Mouse (Mus musculus): ENCODE data around the gene Entpd1. TPM values are rescaled to one million over a fixed set of nuclear protein-coding genes. Genes with fewer than 3 reads are reported as not detected.

The Entpd1 gene
- total and polyA plus RNA-seq, 3 experiments, result 13.0 to 26.4 (median 22.1) TPM

DNA sequence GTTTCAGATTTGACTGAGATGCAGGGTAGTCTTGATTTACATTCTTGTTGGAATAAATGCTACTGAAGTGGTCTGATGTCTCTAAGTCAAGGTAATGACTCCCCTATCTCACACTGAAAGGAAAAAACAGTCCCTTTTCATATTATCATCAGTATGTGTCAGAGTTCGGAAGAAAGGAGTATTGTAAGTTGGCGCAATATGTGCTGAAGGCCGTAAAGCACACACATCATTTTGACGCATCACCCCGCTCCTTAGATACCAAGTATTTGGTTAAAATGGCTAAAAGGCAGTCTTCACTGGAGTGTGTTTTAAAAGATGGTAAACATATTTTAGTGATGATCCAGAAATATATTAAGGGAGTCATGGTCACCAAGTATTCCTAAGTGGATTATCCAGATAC, 125.4 kb downstream of the Entpd1 start:
- Histone ChIP-seq H3K4me1 (ENCODE audit: control insufficient read depth, insufficient read depth, low read length) (no peaks in the 10 kb centered on the region), H3K79me2 (replicated peaks; ENCODE audit: control insufficient read depth, insufficient read depth, low read length) (no peaks in the 10 kb centered on the region), H3K36me3 (ENCODE audit: control insufficient read depth, insufficient read depth, low read length) (no peaks in the 10 kb centered on the region; the same call in 1 of the 2 replicates), H3K9ac (ENCODE audit: low read depth, low read length) (no peak overlapping the region), H3K4me3 (no peak overlapping the region), H3K27ac (no peak overlapping the region), H3K27me3 (ENCODE audit: control insufficient read depth, insufficient read depth, low read length) (no peaks in the 10 kb centered on the region)
- DNase-seq, result no peak
- intact Hi-C loops (cut with DNase I), result no loop called here
- WGBS, result 92% methylated on average over 5 of the region's 5 CpGs
- TF ChIP-seq EP300 (IDR thresholded peaks at IDR 0.05; ENCODE audit: insufficient read depth, low read depth, low read length) (no peak), POLR2A (IDR thresholded peaks at IDR 0.05; ENCODE audit: insufficient read depth, low read depth, low read length) (no peak), CTCF (IDR thresholded peaks at IDR 0.05) (no peak)

DNA sequence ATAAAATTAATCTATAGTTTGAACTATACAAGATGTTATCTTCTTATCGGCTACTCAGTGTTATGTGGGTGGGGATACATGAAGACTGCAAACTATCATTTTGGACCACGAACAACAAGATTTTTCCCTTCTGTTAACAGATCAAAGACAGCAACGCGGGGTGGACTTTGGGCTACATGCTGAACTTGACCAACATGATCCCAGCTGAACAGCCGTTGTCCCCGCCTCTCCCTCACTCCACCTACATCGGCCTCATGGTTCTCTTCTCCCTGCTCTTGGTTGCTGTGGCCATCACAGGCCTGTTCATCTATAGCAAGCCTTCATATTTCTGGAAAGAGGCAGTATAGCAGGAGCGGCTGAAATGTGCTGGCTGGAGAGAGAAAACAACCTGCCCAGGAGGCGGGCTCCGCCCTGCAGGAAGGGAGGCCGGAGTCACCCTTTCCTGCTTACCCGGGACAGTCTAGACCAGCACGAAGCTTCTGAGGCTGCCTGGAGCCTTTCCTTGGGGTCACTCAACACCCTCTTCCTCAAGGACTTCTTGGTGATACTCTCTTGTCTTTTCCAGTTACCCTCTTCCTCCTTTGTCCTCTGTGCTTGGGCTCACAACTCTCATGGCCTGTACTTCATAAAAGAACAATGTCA, 126.6 kb downstream of the Entpd1 start:
- Histone ChIP-seq H3K27me3 (ENCODE audit: control insufficient read depth, insufficient read depth, low read length) (no peaks in the 10 kb centered on the region), H3K9ac (ENCODE audit: low read depth, low read length) (no peak overlapping the region), H3K4me1 (ENCODE audit: control insufficient read depth, insufficient read depth, low read length) (no peaks in the 10 kb centered on the region), H3K36me3 (ENCODE audit: control insufficient read depth, insufficient read depth, low read length) (no peaks in the 10 kb centered on the region; the same call in 1 of the 2 replicates), H3K4me3 (no peak overlapping the region), H3K79me2 (replicated peaks; ENCODE audit: control insufficient read depth, insufficient read depth, low read length) (no peaks in the 10 kb centered on the region), H3K27ac (no peak overlapping the region)
- no peak for DNase-seq
- intact Hi-C loops (cut with DNase I), result no loop called here
- TF ChIP-seq CTCF (IDR thresholded peaks at IDR 0.05) (no peak), EP300 (IDR thresholded peaks at IDR 0.05; ENCODE audit: insufficient read depth, low read depth, low read length) (no peak), POLR2A (IDR thresholded peaks at IDR 0.05; ENCODE audit: insufficient read depth, low read depth, low read length) (no peak)
- WGBS, result 61% methylated on average over 13 of the region's 13 CpGs

DNA sequence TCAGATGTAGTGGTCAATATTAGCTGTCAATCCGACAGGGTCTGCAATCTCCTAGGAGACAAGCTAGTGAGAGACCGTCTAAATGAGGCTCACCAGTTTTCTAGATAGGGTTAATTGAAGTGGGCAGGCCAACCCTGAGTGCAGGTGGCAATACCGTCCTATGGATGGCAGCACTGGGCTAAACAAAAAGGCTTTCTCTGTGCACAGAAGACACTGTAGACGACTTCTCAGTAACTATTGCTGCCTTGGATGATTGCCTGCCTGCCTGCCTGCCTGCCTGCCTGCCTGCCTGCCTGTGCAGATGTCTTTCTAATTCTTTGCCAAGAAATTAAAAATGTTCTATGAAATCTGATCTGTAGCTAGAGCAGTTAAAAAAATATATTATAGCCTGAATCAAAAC, 134.4 kb downstream of the Entpd1 start:
- Histone ChIP-seq H3K27me3 (ENCODE audit: control insufficient read depth, insufficient read depth, low read length) (no peaks in the 10 kb centered on the region), H3K79me2 (replicated peaks; ENCODE audit: control insufficient read depth, insufficient read depth, low read length) (no peaks in the 10 kb centered on the region), H3K9ac (ENCODE audit: low read depth, low read length) (no peak overlapping the region), H3K4me3 (no peak overlapping the region), H3K36me3 (ENCODE audit: control insufficient read depth, insufficient read depth, low read length) (no peaks in the 10 kb centered on the region), H3K4me1 (ENCODE audit: control insufficient read depth, insufficient read depth, low read length) (no peaks in the 10 kb centered on the region), H3K27ac (no peak overlapping the region)
- intact Hi-C loops (cut with DNase I), result no loop called here
- TF ChIP-seq POLR2A (IDR thresholded peaks at IDR 0.05; ENCODE audit: insufficient read depth, low read depth, low read length) (no peak), EP300 (IDR thresholded peaks at IDR 0.05; ENCODE audit: insufficient read depth, low read depth, low read length) (no peak), CTCF (IDR thresholded peaks at IDR 0.05) (no peak)
- WGBS, result 48% methylated on average over 4 of the region's 4 CpGs
- no peak for DNase-seq

DNA sequence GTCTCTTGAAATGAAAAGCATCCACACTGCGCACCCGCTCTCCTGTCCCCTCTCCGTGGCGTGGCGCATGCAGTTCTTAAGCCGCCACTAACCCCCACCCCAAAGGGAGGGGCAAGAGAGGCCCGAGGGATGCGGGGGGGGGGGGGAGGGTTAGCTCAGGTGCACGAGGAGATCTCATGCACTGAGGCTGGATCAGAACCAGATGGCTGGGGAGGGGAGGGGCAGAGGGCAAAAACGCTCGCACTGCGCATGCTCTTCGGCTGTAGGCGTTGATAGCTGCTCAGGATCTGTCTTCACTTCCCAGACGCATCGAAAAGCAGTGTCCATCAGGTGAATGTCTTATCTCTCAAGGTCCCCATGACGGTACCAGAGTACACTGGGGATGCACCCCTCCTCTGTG, 136.4 kb downstream of the Entpd1 start, which contains the start of gene Cc2d2b:
Cc2d2b (plus strand) TSS at position 195 of the 400 bp plus-strand sequence.
- TF ChIP-seq POLR2A (IDR thresholded peaks at IDR 0.05; ENCODE audit: insufficient read depth, low read depth, low read length), result no peak
- no peaks in the 10 kb centered on the region for H3K4me1 ChIP-seq (ENCODE audit: control insufficient read depth, insufficient read depth, low read length)
- no peak within 1 kb of the TSS for H3K9ac ChIP-seq (ENCODE audit: low read depth, low read length)
- no peaks in the 10 kb centered on the region for H3K79me2 ChIP-seq (replicated peaks; ENCODE audit: control insufficient read depth, insufficient read depth, low read length)
- H3K4me3 ChIP-seq, result no peak within 1 kb of the TSS
- no peaks in the 10 kb centered on the region for H3K27me3 ChIP-seq (ENCODE audit: control insufficient read depth, insufficient read depth, low read length)
- 54% methylated on average over 17 of the region's 17 CpGs for WGBS
- no peaks in the 10 kb centered on the region for H3K36me3 ChIP-seq (ENCODE audit: control insufficient read depth, insufficient read depth, low read length)
- intact Hi-C loops (cut with DNase I), result no loop called here
- no peak for DNase-seq
- no peak within 1 kb of the TSS for H3K27ac ChIP-seq

DNA sequence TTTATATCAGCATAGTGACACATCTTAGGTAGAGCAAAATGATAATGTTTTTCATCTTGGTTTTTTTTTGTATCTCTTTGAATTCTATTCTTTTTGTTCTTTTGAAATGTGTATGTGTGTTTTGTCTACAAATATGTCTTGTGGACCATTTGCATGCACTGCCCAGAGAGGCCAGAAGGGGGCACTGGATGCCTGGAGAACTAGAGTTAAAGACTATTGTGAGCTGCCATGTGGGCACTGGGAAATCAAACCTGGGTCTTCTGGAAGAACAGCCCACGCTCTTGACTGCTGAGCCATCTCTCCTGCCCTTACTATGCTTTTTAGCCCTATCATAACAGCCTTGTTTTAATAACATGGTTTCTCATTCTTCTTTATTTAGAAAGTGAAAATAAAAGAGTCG, 142.1 kb downstream of the Entpd1 start:
- H3K27ac ChIP-seq, result no peak overlapping the region
- no peak overlapping the region for H3K9ac ChIP-seq (ENCODE audit: low read depth, low read length)
- no peaks in the 10 kb centered on the region for H3K4me1 ChIP-seq (ENCODE audit: control insufficient read depth, insufficient read depth, low read length)
- H3K79me2 ChIP-seq (replicated peaks; ENCODE audit: control insufficient read depth, insufficient read depth, low read length), result no peaks in the 10 kb centered on the region
- TF ChIP-seq CTCF (IDR thresholded peaks at IDR 0.05), result peak; percentile 68
- TF ChIP-seq POLR2A (IDR thresholded peaks at IDR 0.05; ENCODE audit: insufficient read depth, low read depth, low read length), result no peak
- WGBS, result 76% methylated on average over 2 of the region's 2 CpGs
- intact Hi-C loops (cut with DNase I), result loop anchor here (1.0 kb wide), 1 partner anchor 262 kb away; no protein-coding TSS in a partner anchor
- peak; percentile 32 to 49 for DNase-seq
- H3K27me3 ChIP-seq (ENCODE audit: control insufficient read depth, insufficient read depth, low read length), result no peaks in the 10 kb centered on the region
- H3K4me3 ChIP-seq, result no peak overlapping the region
- H3K36me3 ChIP-seq (ENCODE audit: control insufficient read depth, insufficient read depth, low read length), result no peaks in the 10 kb centered on the region

DNA sequence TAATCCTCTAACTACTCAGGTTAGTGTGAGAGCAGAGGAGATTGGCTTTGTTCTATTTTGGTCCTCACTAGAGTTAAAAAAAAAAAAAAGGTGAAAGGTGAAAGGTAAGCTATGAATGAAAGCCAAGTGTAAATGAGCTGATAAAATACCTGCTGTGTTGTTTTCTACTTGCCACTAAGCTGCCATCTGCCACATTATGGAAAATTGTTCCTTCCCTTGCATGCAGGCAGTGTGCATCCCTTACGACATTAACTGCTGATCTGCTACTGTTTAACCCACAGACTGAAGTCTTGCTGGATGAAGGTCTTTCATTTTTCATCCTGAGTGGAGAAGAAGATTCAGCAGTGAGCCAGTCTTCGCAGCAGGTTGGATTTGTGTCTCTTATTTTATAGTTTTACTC, 147.9 kb downstream of the Entpd1 start:
- DNase-seq, result no peak
- H3K4me1 ChIP-seq (ENCODE audit: control insufficient read depth, insufficient read depth, low read length), result no peaks in the 10 kb centered on the region
- no peaks in the 10 kb centered on the region; the same call in 1 of the 2 replicates for H3K27me3 ChIP-seq (ENCODE audit: control insufficient read depth, insufficient read depth, low read length)
- no peak overlapping the region for H3K9ac ChIP-seq (ENCODE audit: low read depth, low read length)
- no peaks in the 10 kb centered on the region for H3K79me2 ChIP-seq (replicated peaks; ENCODE audit: control insufficient read depth, insufficient read depth, low read length)
- no peak for TF ChIP-seq EP300 (IDR thresholded peaks at IDR 0.05; ENCODE audit: insufficient read depth, low read depth, low read length)
- TF ChIP-seq POLR2A (IDR thresholded peaks at IDR 0.05; ENCODE audit: insufficient read depth, low read depth, low read length), result no peak
- TF ChIP-seq CTCF (IDR thresholded peaks at IDR 0.05), result no peak
- intact Hi-C loops (cut with DNase I), result no loop called here
- no peaks in the 10 kb centered on the region for H3K36me3 ChIP-seq (ENCODE audit: control insufficient read depth, insufficient read depth, low read length)
- 69% methylated on average over 2 of the region's 2 CpGs for WGBS
- H3K27ac ChIP-seq, result no peak overlapping the region
- H3K4me3 ChIP-seq, result no peak overlapping the region
